Mouse (Mus musculus): ENCODE measurements around the gene Lce1f. TPM values are rescaled to one million over a fixed set of nuclear protein-coding genes. Genes with fewer than 3 reads are reported as not detected.

Gene Lce1f
- not detected for total RNA-seq (2021)
- long read RNA-seq, experiment 1: 0 reads
- long read RNA-seq, experiment 2: 0 reads

DNA sequence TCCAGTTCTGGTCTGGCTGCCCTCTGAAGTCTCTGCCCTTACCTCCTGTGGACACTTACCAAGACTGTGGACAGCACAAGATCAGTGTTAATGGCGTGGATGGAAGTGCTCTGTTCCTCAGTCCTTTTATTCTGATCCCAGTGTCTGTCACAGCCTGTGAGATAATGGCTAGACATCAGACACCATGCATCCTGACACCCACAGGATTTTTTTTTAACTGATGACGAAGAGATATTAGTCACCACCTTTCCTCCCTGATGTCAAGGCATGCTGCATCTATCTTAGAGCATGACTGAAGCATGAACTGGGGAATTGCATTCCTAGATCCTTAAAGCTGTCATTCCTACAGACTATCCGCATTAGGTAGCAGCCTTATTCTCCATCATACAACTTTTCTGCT, at the start of gene Lce1f:
Gene Lce1f (minus strand): TSS at position 101 of the 400 bp plus-strand sequence.
- no peak for DNase-seq (ENCODE audit: low spot score in 2 of 2)

GRCm38 (mm10) chr3:92764965-92765364, 44.8 kb upstream of the Lce1f start, which contains the start of gene Lce1h:
Gene Lce1h (minus strand): TSS chr3:92765065.
- DNase-seq (ENCODE audit: low spot score in 2 of 2): no peak

GRCm38 (mm10) chr3:92753197-92753596, 33.0 kb upstream of the Lce1f start:
- DNase-seq (ENCODE audit: low spot score in 2 of 2): no peak

GRCm38 (mm10) chr3:92752238-92752637, 32.1 kb upstream of the Lce1f start, which contains the start of gene Lce1g:
Gene Lce1g (minus strand): TSS chr3:92752338.
- no peak for DNase-seq (ENCODE audit: low spot score in 2 of 2)

DNA sequence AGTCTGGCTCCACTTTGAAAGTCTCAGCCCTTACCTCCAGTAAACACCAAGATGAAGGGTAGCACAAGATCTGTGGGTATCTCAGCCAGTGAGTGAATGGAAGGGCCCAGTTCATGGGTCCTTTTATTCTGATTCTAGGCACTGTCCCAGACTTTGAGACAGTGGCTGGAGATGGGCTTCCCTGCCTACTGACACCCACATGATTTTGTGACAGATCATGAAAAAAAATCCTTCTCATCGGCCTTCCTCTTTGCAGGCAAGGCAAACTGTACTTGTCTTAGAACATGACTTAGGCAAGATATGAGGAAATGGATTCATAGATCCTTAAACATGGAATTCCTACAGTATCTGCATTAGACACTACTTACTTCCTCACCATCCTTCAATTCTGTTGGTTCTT, 18.8 kb upstream of the Lce1f start, which contains the start of gene Gm38119:
Gene Gm38119 (minus strand): TSS at position 101 of the 400 bp plus-strand sequence.
- no peak for DNase-seq (ENCODE audit: low spot score in 2 of 2)

GRCm38 (mm10) chr3:92722631-92723030, 2.5 kb upstream of the Lce1f start:
- DNase-seq (ENCODE audit: low spot score in 2 of 2): no peak

DNA sequence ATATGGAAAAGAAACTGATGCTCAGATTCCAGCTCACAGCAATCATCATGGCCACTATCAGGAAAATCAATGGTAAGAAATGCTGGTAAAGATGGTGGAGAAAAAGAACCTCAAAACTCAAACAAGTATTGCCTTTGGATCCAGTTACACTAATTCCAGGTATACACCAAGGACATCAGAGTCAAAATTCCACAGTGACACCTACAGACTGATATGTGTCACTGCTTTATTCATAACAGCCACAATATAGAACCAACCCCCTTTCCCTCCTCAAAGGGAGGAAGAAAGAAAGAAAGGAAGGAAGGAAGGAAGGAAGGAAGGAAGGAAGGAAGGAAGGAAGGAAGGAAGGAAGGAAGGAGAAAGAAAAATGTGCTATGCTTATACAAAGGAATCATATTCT, 5.0 kb downstream of the Lce1f start:
- no peak for DNase-seq (ENCODE audit: low spot score in 2 of 2)

- DNase-seq (ENCODE audit: low spot score in 2 of 2): no peak
Measured at GRCm38 (mm10) chr3:92708974-92709373, 11.2 kb downstream of the Lce1f start, which contains the start of gene Lce1e. Gene Lce1e (minus strand): TSS chr3:92709074.

DNA sequence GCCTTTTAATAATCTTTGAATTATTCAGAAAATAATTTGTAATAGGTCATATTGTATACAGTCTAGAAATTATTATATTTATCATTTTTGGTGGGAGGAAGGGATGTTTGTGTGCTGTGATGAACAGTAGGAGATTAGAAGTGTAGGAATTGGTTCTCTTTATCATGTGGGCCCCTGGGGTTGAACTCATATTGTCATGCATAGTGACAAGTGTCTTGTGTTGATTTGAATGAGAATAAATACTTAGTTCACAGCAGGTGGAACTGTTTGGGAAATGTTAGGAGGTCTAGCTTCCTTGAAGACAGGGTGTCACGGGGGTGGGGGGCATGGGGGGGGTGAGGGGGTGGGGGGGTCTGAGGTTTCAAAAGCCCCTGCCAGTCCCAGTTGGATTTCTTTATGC, 25.5 kb downstream of the Lce1f start:
- no peak for DNase-seq (ENCODE audit: low spot score in 2 of 2)

DNA sequence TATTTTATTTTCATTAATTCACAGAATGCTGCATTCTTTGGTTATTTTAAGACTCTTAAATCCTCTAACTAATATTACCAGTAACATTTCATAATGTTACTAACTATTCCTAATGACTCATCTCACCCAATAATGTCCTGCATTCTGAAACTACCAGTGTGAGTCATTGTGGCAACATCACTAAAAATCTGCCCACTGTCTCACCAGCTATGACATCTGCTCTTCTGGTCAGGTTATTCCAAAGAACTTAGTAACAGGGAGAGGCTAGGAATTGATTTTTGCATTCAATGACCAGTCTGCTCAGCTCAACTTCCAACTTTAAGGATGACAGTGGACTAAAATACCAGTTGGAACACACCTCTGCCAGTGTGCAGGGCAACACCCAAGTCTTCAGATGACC, 28.5 kb downstream of the Lce1f start:
- DNase-seq (ENCODE audit: low spot score in 2 of 2): no peak

DNA sequence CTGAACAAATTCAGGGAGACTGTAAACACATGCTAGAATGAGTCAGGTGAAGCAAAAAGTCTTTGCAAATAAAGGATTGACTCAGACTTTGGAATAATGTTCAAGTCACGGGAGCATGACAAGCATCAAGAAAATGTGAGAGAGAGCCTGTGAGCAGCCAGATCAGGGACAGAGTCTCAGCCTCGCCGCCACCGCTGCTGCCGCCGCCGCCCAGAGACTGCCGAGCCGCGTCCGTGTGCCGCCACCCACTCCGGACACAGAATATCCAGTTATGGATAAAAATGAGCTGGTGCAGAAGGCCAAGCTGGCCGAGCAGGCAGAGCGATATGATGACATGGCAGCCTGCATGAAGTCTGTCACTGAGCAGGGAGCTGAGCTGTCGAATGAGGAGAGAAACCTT, 31.0 kb downstream of the Lce1f start:
- DNase-seq (ENCODE audit: low spot score in 2 of 2): peak in 1 of 2 experiments; percentile 5

DNA sequence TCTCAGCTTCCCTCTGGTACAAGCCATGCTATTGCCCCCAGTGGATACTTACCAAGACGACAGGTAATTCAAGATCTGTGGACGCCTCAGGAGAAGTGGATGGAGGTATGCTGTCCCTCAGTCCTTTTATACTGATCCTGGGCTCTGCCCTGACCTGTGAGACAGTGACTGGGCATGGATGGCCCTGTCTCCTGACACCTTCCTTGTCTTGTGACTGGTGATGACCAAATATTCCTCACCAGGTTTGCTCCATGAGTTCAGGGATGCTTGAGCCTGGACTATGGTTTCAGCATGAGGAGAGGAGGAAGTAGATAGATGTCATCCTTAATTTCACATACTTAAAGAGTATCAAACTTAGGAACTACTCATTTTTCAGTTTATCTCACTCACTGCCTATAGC, 33.0 kb downstream of the Lce1f start, which contains the start of gene Lce1d:
Gene Lce1d (minus strand): TSS at position 101 of the 400 bp plus-strand sequence.
- DNase-seq (ENCODE audit: low spot score in 2 of 2): no peak

- DNase-seq (ENCODE audit: low spot score in 2 of 2): no peak
Measured at GRCm38 (mm10) chr3:92678947-92679346, 41.2 kb downstream of the Lce1f start, which contains the start of gene Lce1c. Gene Lce1c (plus strand): TSS chr3:92679247.

- no peak for DNase-seq (ENCODE audit: low spot score in 2 of 2)
Measured at GRCm38 (mm10) chr3:92670215-92670614, 49.9 kb downstream of the Lce1f start, which contains the start of gene Lce1a2. Gene Lce1a2 (minus strand): TSS chr3:92670315.

Other genes starting within 250 kb of the Lce1f start
- not detected for gene Sprr1a, start 234.5 kb downstream of the Lce1f start, total RNA-seq (2021)
- gene Sprr4, start 219.9 kb downstream of the Lce1f start, total RNA-seq (2021): not detected
- gene 2310046K23Rik, start 185.8 kb downstream of the Lce1f start, total RNA-seq (2021): not detected
- not detected for gene Ivl, start 146.6 kb downstream of the Lce1f start, total RNA-seq (2021)
- not detected for gene Smcp, start 131.4 kb downstream of the Lce1f start, total RNA-seq (2021)
- gene 2210017I01Rik, start 112.9 kb downstream of the Lce1f start, total RNA-seq (2021): not detected
- not detected for gene Lce6a, start 98.7 kb downstream of the Lce1f start, total RNA-seq (2021)
- gene Lce1a1, start 72.0 kb downstream of the Lce1f start, total RNA-seq (2021): not detected
- gene Lce1b, start 63.4 kb downstream of the Lce1f start, total RNA-seq (2021): not detected
- not detected for gene Lce1a2, start 50.0 kb downstream of the Lce1f start, total RNA-seq (2021)
- gene Lce1c, start 41.1 kb downstream of the Lce1f start, total RNA-seq (2021): not detected
- not detected for gene Lce1d, start 33.1 kb downstream of the Lce1f start, total RNA-seq (2021)
- gene Lce1e, start 11.3 kb downstream of the Lce1f start, total RNA-seq (2021): not detected
- not detected for gene Gm38119, start 18.7 kb upstream of the Lce1f start, total RNA-seq (2021)
- not detected for gene Lce1g, start 32.0 kb upstream of the Lce1f start, total RNA-seq (2021)
- gene Lce1h, start 44.7 kb upstream of the Lce1f start, total RNA-seq (2021): not detected
- gene Lce1i, start 58.5 kb upstream of the Lce1f start, total RNA-seq (2021): not detected
- not detected for gene Lce1j, start 70.2 kb upstream of the Lce1f start, total RNA-seq (2021)
- gene Lce1k, start 87.5 kb upstream of the Lce1f start, total RNA-seq (2021): not detected
- gene Kprp, start 106.9 kb upstream of the Lce1f start, total RNA-seq (2021): not detected
- not detected for gene Lce1l, start 130.9 kb upstream of the Lce1f start, total RNA-seq (2021)
- gene 2310050C09Rik, start 149.9 kb upstream of the Lce1f start, total RNA-seq (2021): not detected
- gene Lce3a, start 205.9 kb upstream of the Lce1f start, total RNA-seq (2021): not detected
- gene Lce3b, start 212.6 kb upstream of the Lce1f start, total RNA-seq (2021): not detected
- not detected for gene Lce3c, start 224.1 kb upstream of the Lce1f start, total RNA-seq (2021)
- gene Lce3d, start 237.0 kb upstream of the Lce1f start, total RNA-seq (2021): not detected
- gene Lce3e, start 246.7 kb upstream of the Lce1f start, total RNA-seq (2021): not detected

All from left cerebral cortex, adult 18-20 months (tissue).